Mouse (Mus musculus) inflammation-experienced regulatory T-cells (primary cell): ENCODE data around the gene Obox2. TPM values are rescaled to one million over a fixed set of nuclear protein-coding genes. Genes with fewer than 3 reads are reported as not detected.

ENCODE experiments used
- polyA plus RNA-seq, 2 experiments: library from polyadenylated mRNA; unstranded; fragments of 100-300 nt; shearing (Covaris generic); gene quantifications; one replicate each; pipeline ENCODE4 v1.2.1; 2017

Gene Obox2
- polyA plus RNA-seq: not detected

GRCm38 (mm10) chr7:15388421-15388998, at the start of gene Obox2, which contains the start of gene Obox1:
Gene Obox2 (plus strand): TSS chr7:15388721.
Gene Obox1 (plus strand): TSS chr7:15388948.

Other genes starting within 250 kb of the Obox2 start
- not detected for gene Obox1, start 227 bp downstream of the Obox2 start, polyA plus RNA-seq